Mouse (Mus musculus) retina, embryonic 14.5 days (tissue): Measurements from ENCODE around the gene Habp2.
A peak's percentile ranks its signal among the peaks of the same experiment; 100 is the strongest.
"Not testable (repeated sequence)": the region's sequence is repeated elsewhere in the genome, so short reads cannot be mapped to it uniquely, and the experiment has no call there.

Experiments used
- DNase-seq: peaks from one replicate; pipeline ENCODE4 v3.0.0-alpha.2; 2015; ENCODE audit warnings: low spot score

Gene Habp2

DNA sequence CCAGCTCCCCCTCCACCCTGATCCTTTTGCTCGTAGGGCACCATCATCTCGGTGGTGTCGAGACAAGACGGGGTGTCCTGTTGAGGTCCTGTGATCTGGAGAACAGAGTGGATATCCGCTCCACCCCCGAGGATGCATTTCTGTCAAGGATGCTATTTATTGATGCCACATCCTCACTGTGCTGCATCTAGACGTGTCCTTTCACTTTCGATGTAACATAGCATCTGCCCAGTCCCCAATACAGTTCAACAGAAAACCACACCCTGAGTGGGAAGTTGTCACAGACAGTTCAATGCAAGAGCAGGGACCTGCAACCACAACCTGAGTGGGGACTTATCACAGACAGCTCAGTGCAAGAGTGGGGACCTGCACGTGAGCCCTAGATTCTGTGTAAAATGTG, 9.7 kb downstream of the Habp2 start:
- DNase-seq = no peak

GRCm38 (mm10) chr19:56297264-56297663, 10.3 kb downstream of the Habp2 start:
- DNase-seq = no peak

- DNase-seq = no peak
Observed at GRCm38 (mm10) chr19:56300835-56301234, 13.9 kb downstream of the Habp2 start.

DNA sequence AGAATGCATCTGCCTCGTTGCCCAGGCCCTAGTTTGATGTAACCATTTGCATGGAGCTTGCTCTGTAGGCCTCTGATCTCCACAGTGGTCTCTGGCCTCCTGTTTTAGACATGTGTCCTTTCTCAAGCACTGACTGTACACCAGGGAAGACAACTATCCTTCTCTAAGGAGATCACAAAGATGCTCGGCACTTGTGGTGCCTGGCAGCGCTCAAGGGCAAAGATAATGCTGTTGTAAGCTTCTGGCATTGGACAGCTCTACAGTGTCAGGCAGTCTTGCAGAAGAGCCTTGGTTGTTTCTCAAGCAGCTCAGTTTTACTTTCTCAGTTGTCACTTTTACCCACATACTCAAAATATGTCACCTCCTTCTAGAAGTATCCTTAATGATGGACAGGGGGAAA, 29.6 kb downstream of the Habp2 start:
- no peak for DNase-seq

GRCm38 (mm10) chr19:56319219-56319618, 32.3 kb downstream of the Habp2 start:
- DNase-seq = no peak

DNA sequence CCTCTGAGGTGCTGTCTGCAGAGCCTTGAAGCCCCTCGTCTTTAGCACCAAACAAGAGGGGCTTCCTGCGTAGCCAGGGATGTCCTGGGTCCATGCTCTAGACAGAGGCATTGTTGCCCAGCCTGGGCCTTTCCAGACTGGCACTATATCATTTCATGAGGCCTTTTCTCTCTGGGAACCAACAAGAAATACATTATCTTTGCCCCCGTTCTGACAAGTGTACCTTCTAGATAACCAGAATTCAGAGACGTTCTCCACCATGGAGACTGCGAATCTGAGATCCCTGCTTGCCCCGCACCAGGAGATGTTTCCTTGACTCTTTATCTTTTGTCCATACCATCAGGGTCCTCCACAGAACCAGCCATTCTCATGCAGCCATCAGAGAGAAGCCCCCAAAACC, 32.7 kb downstream of the Habp2 start:
- no peak for DNase-seq

GRCm38 (mm10) chr19:56320186-56320860, 33.4 kb downstream of the Habp2 start:
- peak; percentile 29 for DNase-seq

DNA sequence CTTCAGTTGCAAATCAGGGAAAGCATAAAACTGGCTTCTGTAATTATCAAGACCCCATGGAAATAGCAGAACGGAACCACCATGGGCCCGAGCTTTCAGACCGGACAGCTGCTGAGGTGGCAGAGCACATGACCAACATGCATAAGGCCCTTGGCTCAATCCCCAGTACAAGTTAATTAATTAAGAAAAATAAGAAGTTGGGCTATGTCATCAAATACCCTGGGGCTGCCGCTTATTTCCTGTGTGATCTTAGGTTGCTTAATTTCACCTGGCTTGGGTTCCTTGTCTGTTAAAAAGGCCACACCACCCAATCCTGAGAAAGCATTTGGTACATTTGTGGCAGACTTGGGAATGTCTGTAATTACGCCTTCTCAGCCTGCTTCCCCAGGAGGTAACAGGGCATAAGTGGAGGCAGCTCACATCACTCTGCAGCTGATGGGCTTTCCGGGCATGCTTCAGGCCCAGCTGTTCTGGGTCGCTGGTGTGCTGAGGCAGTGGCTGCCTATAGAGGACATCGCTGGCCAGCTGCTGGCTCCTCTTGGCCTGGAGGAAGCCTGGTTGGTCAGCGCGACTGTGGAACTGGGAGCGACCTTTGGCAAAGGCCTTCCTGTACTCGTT, 34.5 kb downstream of the Habp2 start:
- DNase-seq = peak; percentile 21

GRCm38 (mm10) chr19:56325676-56326075, 38.7 kb downstream of the Habp2 start:
- no peak for DNase-seq

DNA sequence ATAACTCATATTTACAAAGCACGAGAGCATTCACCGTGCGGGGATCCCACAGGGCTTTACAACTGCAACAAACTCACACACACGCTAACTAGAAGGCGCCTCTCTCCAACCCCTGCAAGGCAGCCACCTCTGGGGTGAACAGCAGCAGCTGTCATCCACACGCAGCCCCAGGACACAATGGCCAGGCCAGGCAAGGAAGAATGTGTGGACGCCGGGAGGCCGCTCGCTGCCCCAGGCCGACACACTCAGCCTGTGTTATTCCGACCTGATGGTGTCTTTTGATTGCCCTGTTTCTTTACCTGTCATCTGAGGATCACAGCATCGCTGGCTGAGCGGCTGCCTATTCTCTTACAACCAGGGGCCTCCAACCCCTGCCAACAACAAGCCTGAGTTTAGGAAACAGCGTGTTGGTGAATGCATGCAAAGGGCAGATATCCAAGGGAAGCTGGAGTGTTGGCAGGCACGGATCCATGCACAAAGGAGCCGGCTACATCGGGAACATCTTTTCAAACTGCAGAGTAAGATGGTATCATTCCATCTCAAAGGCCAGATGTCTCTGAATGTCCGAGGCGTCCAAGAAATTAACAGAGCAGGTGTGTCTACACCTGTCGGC, 39.4 kb downstream of the Habp2 start:
- DNase-seq = peak; percentile 45

DNA sequence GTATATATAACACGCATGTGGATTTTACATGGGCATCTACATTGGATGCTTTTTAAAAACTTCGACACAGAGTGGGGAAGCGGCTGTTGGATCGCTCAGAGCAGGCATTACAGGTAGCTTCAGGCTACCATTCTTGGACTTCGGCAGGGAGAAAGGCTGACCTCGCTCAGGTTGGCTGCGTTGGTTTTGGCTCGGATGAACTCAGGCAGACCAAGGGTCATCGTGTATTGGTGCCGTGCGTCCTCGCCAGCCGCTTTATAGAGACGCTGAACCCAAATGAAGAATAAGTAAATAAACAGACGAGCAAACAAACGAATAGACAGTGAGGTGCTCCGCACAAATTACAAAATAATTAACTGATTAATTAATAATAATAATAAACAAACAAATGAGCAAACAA, 49.4 kb downstream of the Habp2 start:
- no peak for DNase-seq

DNA sequence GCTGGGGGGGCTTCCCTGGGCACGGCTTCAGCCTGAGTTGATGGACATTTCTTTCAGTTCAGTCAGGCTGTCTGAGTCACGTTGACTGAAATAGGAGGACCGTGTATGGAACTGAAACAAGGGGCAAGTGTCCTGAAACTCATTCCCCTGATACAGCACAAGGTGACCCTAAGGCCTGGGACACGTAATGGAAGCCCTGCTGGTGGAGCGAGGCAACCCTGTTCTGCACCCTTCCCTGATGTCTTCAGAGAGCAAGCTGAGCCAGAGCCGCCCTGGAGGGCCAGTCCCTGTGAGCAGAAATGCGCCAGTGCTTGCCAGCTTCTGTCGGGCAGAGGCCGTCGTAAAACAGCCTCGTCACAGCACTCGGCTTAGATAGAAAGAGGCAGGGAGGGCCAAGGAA, 49.9 kb downstream of the Habp2 start:
- DNase-seq = no peak

DNA sequence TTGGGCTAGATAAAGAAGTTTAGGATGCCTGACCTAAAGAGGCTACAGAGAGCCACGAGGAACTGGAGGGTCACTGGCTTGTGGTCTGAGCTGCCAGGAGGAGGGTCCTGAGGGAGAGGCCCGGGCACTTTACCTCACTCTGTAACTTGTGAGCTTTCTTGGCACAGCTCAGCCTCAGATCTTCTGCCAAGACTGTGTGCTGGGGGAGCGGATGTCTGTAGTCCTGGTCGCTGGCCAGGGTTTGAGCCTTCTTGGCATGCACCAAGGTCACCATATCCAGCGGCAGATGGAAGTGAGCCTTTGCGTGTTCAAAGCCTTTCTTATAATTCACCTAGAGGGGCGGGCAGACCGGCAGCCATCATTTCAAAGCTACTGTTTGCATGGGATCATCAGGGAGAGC, 55.1 kb downstream of the Habp2 start:
- DNase-seq = no peak

DNA sequence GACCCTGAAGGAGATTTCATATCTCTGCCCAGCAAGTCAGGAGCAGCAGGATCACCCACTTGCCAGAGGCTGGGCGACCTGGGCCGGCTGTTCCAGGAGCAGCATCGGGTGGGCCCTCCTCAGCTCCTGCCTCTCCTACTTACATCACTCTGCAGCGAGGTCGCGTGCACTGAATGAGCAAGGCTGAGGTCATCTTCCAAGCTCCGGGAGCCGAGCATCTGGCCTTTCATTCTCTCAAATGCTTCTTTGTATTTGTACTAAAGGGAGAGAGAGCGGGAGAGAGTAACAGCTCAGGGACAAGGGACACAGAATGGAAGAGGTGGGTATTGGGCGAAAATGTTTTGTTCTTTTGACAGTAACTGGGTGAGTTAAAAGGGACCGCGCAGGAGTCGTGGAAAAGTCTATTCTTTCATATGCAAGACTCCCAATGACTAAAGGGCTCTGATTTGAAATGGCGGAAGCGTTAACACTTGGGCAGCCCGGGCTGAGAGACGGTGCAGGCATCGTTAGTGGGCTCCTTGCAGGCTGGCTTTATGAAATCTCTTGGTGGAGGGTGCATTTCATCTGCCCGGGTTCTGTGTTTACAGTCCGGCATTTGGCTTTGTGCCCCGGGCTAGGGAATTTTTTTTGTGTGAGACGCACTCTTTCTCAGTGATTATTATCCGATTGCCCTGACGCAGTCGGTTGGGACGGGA, 57.1 kb downstream of the Habp2 start:
- DNase-seq = peak; percentile 76

DNA sequence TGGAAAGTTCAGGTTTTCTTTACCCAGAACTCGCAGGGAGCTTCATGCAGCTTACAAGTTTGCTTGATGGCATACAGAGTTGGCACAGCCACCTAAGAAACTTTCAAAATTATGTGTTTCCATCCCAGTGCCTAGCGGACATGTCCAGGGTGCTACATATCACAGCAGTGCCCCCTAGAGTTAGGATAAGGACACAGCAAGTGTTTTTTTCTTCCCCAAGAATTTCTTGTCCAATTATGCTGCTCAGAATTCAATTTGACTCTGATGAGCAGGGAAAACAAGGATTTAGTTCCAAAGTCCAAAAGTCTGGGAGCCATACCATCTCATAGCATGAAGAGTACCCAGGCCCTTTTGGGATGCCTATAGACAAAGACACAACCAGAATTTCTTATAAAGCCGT, 59.1 kb downstream of the Habp2 start:
- peak; percentile 75 for DNase-seq

- DNase-seq = no peak
Observed at GRCm38 (mm10) chr19:56346750-56347149, 59.8 kb downstream of the Habp2 start.

DNA sequence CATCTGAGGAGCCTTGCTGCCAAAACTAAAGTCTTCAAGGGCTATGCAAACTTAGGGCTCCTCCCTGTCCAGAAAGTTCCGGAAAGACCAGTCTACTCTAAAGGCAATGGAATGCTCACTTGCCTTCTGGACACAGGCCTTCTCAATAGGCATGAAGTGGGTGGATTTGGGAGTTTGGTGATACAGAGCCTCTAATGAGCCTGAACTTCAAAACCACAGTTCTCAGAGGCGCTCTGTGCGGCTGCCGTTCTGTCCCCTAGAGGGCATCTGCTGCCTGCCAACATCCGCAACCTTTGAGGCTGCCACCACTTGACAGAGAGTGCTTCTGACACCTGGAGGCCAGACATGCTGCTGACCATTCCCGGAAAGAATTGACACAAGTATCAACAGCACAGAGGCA, 62.4 kb downstream of the Habp2 start:
- DNase-seq = peak; percentile 44

DNA sequence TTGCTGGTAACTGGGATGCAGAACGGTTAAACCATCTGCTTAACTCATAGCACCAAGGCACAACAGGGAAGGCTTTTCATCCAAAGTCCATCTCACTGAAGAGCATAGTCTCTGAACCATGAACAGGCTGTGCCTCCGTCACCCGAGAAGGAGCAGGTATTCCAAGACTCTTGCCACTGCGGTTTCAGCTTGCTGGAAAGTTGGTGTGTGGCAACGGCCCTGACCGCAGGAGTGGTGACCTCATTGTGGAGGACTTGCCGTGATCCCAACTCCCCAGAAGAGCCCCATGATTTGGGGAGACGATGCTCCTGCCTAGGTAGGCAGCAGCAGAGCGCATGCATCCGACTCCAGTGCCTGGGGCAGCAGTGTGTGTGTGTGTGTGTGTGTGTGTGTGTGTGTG, 66.8 kb downstream of the Habp2 start:
- no peak for DNase-seq

GRCm38 (mm10) chr19:56355201-56355600, 68.3 kb downstream of the Habp2 start:
- no peak for DNase-seq

DNA sequence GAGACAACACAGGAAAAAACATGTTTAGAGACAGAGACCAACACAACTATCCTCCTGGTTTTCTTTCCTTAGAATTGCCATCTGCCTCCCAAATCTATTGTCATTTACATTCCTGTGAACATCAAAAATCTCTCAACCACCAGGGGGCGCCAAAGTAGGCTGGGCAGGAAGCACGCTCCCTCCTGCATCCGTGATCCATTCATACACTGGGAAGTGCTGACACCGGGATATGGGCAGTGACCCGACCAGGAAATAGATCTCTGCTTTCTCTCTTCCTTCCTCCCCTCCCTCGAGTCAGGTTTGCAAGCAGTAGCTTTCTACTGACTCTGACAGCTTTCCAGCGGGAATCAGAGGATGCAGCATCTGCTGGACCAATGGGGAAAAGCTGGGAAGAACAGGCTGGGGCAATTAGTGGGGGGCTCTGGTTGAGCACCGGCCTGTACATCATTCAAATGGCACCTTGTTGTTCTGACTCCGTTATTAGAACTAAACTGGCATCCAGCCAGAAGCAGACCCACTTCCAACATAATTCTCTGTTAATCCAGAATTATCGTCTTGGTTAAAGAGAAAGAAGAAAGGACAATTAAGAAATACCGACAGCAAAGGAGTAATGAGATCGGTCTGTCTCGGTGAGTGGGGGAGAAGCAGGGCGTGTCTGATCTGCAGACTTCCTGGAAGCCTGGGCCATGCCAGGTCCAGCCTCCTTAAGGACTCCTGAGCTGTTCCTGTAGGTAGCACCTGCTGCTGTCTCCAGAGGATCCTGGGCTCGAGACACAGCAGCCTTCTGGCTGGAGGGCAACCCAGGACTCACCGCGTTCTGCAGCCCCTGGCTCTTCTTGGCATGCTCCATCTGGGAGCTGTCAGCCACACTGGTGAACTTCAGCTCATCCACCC, 69.8 kb downstream of the Habp2 start:
- DNase-seq = peak; percentile 77

DNA sequence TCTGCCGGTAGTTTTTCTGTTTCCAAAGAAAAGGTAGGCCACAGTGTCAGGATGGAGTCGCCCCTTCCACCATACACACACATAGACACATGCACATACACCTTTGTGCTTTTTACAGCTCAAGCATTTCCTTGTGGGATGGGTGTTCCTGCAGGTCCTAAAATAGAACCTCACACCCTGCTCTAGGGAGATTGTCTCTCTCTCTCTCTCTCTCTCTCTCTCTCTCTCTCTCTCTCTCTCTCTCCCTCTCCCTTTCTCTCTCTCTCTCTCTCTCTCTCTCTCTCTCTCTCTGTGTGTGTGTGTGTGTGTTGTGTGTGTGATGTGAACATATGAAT, 70.4 kb downstream of the Habp2 start:
- not testable (repeated sequence) for DNase-seq

DNA sequence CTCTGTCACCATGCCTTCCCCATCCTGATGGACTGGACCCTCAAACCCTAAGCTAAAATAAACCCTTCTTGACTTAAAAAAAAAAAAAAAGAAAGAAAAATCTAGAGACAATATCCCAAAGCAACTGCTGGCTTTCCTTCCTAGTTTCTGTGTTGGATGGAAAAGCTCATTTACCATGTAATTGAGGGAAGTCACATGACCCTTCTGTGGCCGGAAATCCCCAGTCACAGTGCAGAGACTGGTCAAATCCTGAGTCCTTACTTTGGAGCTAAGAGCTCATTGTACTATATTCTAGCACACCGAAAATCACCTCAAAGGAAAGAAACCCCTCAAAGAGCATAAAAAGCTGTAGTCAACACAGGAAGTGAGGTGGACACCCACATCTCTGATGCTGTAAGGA, 72.0 kb downstream of the Habp2 start:
- DNase-seq = no peak
